Mouse (Mus musculus) liver, embryonic 11.5 days (tissue): Measurements from ENCODE around the gene Fkbp5. TPM values are rescaled to one million over a fixed set of nuclear protein-coding genes. Genes with fewer than 3 reads are reported as not detected.

Experiments used
- ATAC-seq: fragments of 200-750 bp; cut with Nextera tagmentation; replicated peaks from 2 replicates; pipeline ENCODE4 v1.8.0; 2017; ENCODE audit warnings: moderate number of reproducible peaks, mild to moderate bottlenecking, moderate TSS enrichment, moderate library complexity; ENCODE audit not compliant: low FRiP score
- DNase-seq: peaks from one replicate; pipeline ENCODE4 v3.0.0-alpha.2; 2017; ENCODE audit warnings: low spot score
- H3K27ac ChIP-seq: fragments of 300-500 bp; sonication (generic); 2 replicates; pipeline ENCODE4 v1.5.1; 2014; ENCODE audit warnings: mild to moderate bottlenecking, low read depth, low read length, control low read depth
- H3K27me3 ChIP-seq: fragments of 300-500 bp; sonication (generic); replicated peaks from 2 replicates; pipeline ENCODE4 v1.6.1; 2014; ENCODE audit warnings: low read length, mixed read lengths; ENCODE audit not compliant: control insufficient read depth, insufficient read depth
- H3K36me3 ChIP-seq: fragments of 300-500 bp; sonication (generic); 2 replicates; pipeline ENCODE4 v1.6.1; 2014; ENCODE audit warnings: mild to moderate bottlenecking, low read length, moderate library complexity, mixed read lengths; ENCODE audit not compliant: control insufficient read depth, insufficient read depth
- H3K4me1 ChIP-seq: fragments of 300-500 bp; sonication (generic); replicated peaks from 2 replicates; pipeline ENCODE4 v1.6.1; 2014; ENCODE audit warnings: low read length, mixed read lengths; ENCODE audit not compliant: control insufficient read depth, insufficient read depth
- H3K4me2 ChIP-seq: fragments of 300-500 bp; sonication (generic); 2 replicates; pipeline ENCODE4 v1.6.1; 2014; ENCODE audit warnings: mild to moderate bottlenecking, control low read depth, moderate library complexity
- H3K4me3 ChIP-seq: fragments of 300-500 bp; sonication (generic); 2 replicates; pipeline ENCODE4 v1.5.1; 2014; ENCODE audit warnings: low read depth, low read length, control low read depth
- H3K9ac ChIP-seq: fragments of 300-500 bp; sonication (generic); 2 replicates; pipeline ENCODE4 v1.6.1; 2014; ENCODE audit warnings: low read depth, low read length, control low read depth
- H3K9me3 ChIP-seq: fragments of 300-500 bp; sonication (generic); 2 replicates; pipeline ENCODE4 v1.6.1; 2016; ENCODE audit warnings: low read length, inconsistent platforms, mixed read lengths; ENCODE audit not compliant: control insufficient read depth
- WGBS: fragments of 180-500 bp; shearing (Covaris S2); extraction: QIAGEN DNeasy Blood & Tissue Kit; methylation state at CpG from one replicate; pipeline ENCODE4 v1.1.7; 2014; 5-methylcytosine and 5-hydroxymethylcytosine counted together
- polyA plus RNA-seq: library from polyadenylated mRNA; unstranded; fragments of >200 nt; fragmentation: Nextera tagmentation; extraction: Ambion mirVana; gene quantifications from 2 replicates; pipeline ENCODE4 v1.2.1, GENCODE M21; 2014

The Fkbp5 gene
- polyA plus RNA-seq, 1 experiment from 2014 or later, result 10.1 TPM

DNA sequence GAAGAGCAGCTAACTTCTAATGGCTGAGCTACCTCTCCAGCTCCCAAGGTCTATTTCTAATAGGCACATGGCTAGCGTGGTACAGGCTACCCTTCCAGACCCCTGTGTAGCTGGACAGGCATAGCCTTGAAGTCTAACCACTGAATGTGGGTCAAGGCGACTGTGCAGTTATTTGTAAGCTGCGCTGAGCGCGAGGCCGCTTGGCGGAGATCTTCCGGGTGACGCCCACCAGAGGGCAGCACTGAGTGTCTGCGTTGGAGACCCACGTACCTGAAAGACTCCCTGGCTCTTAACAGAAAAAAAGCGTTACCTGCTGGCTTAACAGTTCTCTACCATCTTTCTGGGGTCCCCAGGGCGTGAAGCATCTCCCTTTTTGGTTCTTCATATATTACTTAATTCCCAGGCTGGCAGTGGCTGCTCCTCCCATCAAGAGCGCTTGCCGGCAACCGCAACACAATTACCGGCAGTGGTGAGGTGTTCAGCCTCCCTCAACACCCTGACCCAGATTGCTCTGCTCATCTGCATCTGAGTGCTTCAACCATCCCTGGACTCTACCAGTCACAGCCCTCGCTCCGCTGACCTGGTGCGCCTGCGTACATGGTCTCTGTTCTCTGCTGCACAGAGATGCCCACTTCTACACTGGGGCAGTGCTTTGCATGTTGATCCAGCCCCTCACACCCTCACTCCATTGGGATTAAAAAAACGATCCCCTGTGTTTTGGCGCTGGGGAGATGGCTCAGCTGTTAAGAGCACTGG is 131.0 kb downstream of the Fkbp5 start:
- Histone ChIP-seq H3K4me1 (no peaks in the 10 kb centered on the region), H3K27me3 (peaks cover 34% of the 10 kb centered on the region), H3K9me3 (no peaks in the 10 kb centered on the region), H3K36me3 (no peaks in the 10 kb centered on the region), H3K4me2 (peak overlapping the region; percentile 51; the same call in 1 of the 2 replicates), H3K27ac (no peak overlapping the region), H3K9ac (no peak overlapping the region), H3K4me3 (peak overlapping the region; percentile 3; the same call in 1 of the 2 replicates)
- no peak for ATAC-seq
- 5% methylated on average over 23 of the region's 23 CpGs for WGBS
- peak; percentile 78 for DNase-seq

DNA sequence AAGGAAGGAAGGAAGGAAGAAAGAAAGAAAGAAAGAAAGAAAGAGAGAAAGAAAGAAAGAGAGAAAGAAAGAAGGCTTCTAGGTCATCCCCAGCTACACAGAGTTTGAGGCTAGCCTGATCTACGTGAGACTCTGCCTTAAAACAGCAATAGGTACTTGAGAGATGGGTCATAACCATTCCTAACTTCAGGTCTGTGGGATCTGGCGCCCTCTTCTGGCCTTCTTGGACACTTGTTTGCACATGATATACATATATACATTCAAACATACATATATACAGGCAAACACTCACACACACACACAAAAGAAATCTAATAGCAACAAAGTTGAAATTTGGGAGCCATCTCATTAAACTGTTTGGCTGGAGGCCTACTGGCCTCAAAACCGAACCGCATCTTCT is 133.0 kb downstream of the Fkbp5 start:
- ATAC-seq (no peak), DNase-seq (no peak)
- WGBS, result 65% methylated on average over 4 of the region's 4 CpGs
- Histone ChIP-seq H3K9me3 (no peaks in the 10 kb centered on the region), H3K27me3 (peaks cover 31% of the 10 kb centered on the region), H3K9ac (no peak overlapping the region), H3K27ac (no peak overlapping the region), H3K4me2 (no peak overlapping the region), H3K4me3 (no peak overlapping the region), H3K4me1 (no peaks in the 10 kb centered on the region), H3K36me3 (no peaks in the 10 kb centered on the region)

GRCm38 (mm10) chr17:28380255-28380654 is 137.1 kb downstream of the Fkbp5 start:
- Histone ChIP-seq H3K4me3 (no peak overlapping the region), H3K4me1 (peaks cover 5% of the 10 kb centered on the region), H3K36me3 (no peaks in the 10 kb centered on the region), H3K4me2 (no peak overlapping the region), H3K27me3 (peaks cover 14% of the 10 kb centered on the region), H3K9me3 (no peaks in the 10 kb centered on the region), H3K9ac (no peak overlapping the region), H3K27ac (no peak overlapping the region)
- ATAC-seq (no peak), DNase-seq (no peak)
- WGBS, result 7% methylated on average over 6 of the region's 6 CpGs

DNA sequence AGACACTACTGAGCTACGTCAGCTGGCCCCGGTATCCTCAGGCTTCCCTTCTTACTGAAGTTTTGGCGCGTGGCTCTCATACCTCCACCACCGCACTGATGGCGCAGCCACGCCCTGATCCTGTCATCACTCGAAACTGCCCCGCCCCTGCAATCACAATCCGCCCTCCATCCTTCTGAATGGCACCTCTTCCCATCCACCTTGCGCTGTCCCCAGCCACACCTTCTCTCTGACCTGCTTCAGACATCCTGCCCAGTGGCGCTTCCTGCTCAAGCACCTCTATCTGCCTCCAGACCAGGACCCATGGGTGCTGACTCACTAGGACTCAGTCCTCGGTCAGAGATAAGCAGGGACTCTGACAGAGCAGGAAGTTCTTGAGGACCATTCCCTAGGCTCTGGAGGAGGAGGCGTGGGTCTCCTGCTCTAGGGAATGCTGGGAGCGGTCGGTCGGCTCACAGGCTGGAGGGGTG is 141.7 kb downstream of the Fkbp5 start:
- peaks cover 10% of the 10 kb centered on the region for H3K4me1 ChIP-seq
- no peaks in the 10 kb centered on the region for H3K36me3 ChIP-seq
- H3K9me3 ChIP-seq, result no peaks in the 10 kb centered on the region
- H3K27ac ChIP-seq, result no peak overlapping the region
- H3K4me3 ChIP-seq, result no peak overlapping the region
- DNase-seq (no peak), ATAC-seq (no peak; the same call in 1 of the 2 replicates)
- no peak overlapping the region for H3K9ac ChIP-seq
- H3K27me3 ChIP-seq, result peaks cover 33% of the 10 kb centered on the region
- peak overlapping the region; percentile 31; the same call in 1 of the 2 replicates for H3K4me2 ChIP-seq
- 6% methylated on average over 17 of the region's 17 CpGs for WGBS

DNA sequence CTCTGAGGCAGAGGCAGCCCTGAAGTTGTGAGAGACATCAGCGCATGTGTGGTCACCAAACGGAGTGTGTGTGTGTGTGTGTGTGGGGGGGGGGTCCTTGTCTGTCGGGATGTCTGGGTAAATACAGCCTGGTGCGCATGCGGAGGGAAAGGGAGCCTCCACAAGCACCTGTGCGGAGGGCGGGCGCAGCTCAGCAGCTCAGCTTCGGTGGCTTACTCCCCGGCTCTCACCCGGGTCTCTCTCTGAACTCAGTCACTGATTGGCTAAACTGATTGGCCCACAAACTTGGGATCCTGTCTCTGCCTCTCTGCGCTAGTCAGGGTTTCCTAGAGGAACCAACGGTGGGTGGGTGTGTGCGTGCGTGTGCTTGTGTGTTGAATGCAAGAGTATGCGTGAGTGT is 142.8 kb downstream of the Fkbp5 start:
- H3K9me3 ChIP-seq, result no peaks in the 10 kb centered on the region
- no peak overlapping the region for H3K4me3 ChIP-seq
- WGBS, result 12% methylated on average over 16 of the region's 16 CpGs
- peaks cover 33% of the 10 kb centered on the region for H3K27me3 ChIP-seq
- H3K27ac ChIP-seq, result no peak overlapping the region
- H3K4me2 ChIP-seq, result peak overlapping the region; percentile 38
- no peak for DNase-seq
- ATAC-seq, result no peak
- H3K4me1 ChIP-seq, result peaks cover 10% of the 10 kb centered on the region
- H3K36me3 ChIP-seq, result no peaks in the 10 kb centered on the region
- H3K9ac ChIP-seq, result no peak overlapping the region

DNA sequence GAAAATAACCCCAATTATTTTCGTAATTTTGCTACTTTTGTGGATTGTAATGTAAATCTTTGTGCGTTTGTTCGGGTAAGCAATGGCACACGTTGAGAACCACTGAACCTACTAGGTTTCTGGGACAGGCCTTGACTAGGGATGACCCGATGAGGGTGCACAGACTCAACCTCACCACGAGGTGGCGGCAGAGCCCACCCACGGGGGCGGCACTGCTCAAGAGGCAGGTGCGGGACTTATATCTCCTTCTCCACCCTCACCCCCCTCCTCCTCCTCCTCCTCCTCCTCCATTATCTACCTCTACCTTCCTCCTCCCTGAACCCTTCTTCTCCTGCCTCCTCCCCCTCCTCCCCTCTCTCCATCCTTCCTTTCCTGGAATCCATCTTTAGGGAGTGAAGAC is 143.5 kb downstream of the Fkbp5 start:
- ATAC-seq (peak; percentile 62; the same call in 1 of the 2 replicates), DNase-seq (peak; percentile 55)
- H3K27me3 ChIP-seq, result peaks cover 33% of the 10 kb centered on the region
- no peaks in the 10 kb centered on the region for H3K36me3 ChIP-seq
- no peak overlapping the region for H3K9ac ChIP-seq
- H3K9me3 ChIP-seq, result no peaks in the 10 kb centered on the region
- WGBS, result 11% methylated on average over 10 of the region's 10 CpGs
- no peak overlapping the region for H3K4me3 ChIP-seq
- H3K4me1 ChIP-seq, result peaks cover 10% of the 10 kb centered on the region
- H3K27ac ChIP-seq, result no peak overlapping the region
- no peak overlapping the region for H3K4me2 ChIP-seq

DNA sequence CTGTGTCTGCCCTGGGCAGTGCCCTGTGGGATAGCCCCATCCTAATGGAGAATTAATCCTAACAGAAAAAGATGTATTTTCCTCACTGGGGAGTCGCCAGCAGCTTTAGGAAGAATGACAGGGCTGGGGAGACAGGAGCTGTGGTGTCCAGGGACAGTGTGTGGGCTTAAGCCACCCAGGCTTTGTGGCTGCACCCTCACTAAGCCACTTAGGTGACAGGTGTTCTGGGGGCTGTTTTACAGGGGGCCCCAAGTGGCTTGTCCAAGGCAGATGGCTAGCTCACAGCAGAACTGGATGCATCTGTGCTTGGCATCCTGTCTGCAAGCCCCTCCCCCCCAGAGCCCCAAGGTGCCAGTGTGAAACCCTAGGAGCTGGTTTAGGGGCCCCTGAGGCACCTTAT is 145.4 kb downstream of the Fkbp5 start:
- no peaks in the 10 kb centered on the region for H3K9me3 ChIP-seq
- no peak overlapping the region for H3K4me3 ChIP-seq
- no peak overlapping the region for H3K9ac ChIP-seq
- 65% methylated on average over 1 of the region's 1 CpGs for WGBS
- H3K4me1 ChIP-seq, result peaks cover 10% of the 10 kb centered on the region
- H3K4me2 ChIP-seq, result no peak overlapping the region
- ATAC-seq (no peak), DNase-seq (no peak)
- H3K27ac ChIP-seq, result no peak overlapping the region
- H3K27me3 ChIP-seq, result peaks cover 30% of the 10 kb centered on the region
- no peaks in the 10 kb centered on the region for H3K36me3 ChIP-seq

DNA sequence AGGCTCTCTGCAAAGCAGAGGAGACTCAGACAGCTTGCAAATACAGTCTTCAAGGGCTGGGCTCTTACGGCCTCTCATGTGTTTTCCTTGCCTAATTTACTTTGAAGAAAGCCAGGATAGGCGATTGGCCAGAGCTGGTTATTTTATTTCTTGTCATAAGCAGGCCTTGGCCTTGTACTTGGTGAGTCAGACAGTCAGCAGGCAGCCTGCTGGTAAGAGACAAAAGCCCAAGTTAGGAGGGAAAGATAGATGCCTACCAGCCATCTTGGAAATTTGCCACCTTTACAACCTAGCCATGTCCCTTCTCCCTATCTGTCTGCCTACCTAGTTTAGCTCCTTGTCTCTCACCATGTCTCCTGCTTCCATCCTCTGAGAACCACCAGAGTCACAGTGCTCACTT is 146.0 kb downstream of the Fkbp5 start:
- H3K27me3 ChIP-seq, result peaks cover 28% of the 10 kb centered on the region
- no peaks in the 10 kb centered on the region for H3K36me3 ChIP-seq
- no peak overlapping the region for H3K9ac ChIP-seq
- no peaks in the 10 kb centered on the region for H3K9me3 ChIP-seq
- ATAC-seq (no peak), DNase-seq (no peak)
- H3K27ac ChIP-seq, result no peak overlapping the region
- peaks cover 10% of the 10 kb centered on the region for H3K4me1 ChIP-seq
- WGBS, result 67% methylated on average over 2 of the region's 2 CpGs
- no peak overlapping the region for H3K4me3 ChIP-seq
- H3K4me2 ChIP-seq, result no peak overlapping the region

DNA sequence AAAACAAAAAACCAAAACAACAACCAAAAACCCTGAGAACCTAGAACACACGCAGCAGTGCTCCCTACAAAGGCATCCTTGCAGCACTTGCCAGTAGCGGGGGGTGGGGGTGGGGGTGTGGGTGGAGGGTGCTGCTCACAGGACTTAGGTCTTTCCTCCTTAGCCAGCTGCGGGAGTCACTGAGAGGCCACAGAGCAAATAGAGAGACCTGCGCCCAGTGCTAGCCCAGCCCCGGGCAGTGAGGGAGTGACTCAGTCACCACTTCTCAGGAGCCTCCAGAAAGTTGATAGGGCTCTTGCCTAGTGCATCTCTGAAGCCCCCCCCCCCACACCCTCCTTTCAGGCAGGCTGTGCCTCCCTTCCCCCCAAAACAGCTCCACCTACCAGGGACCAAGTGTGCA is 148.3 kb downstream of the Fkbp5 start:
- DNase-seq (no peak), ATAC-seq (no peak)
- WGBS, result 56% methylated on average over 5 of the region's 5 CpGs
- no peak overlapping the region for H3K27ac ChIP-seq
- H3K9me3 ChIP-seq, result no peaks in the 10 kb centered on the region
- no peaks in the 10 kb centered on the region for H3K36me3 ChIP-seq
- H3K4me2 ChIP-seq, result no peak overlapping the region
- H3K27me3 ChIP-seq, result peaks cover 26% of the 10 kb centered on the region
- no peak overlapping the region for H3K4me3 ChIP-seq
- H3K4me1 ChIP-seq, result peaks cover 4% of the 10 kb centered on the region; the same call in 1 of the 2 replicates
- no peak overlapping the region for H3K9ac ChIP-seq
